Mouse (Mus musculus) adrenal gland, postnatal 25 days (tissue): ENCODE data around the gene Olfr1317. TPM values are rescaled to one million over a fixed set of nuclear protein-coding genes. Genes with fewer than 3 reads are reported as not detected.

Source experiments
- DNase-seq: peaks from one replicate; pipeline ENCODE4 v3.0.0; 2021; ENCODE audit warnings: mixed read lengths
- long read RNA-seq: library from polyadenylated mRNA; stranded (forward); transcript quantifications from one replicate; pipeline ENCODE4 v2.0.0, GENCODE M21; 2021
- total RNA-seq: library from RNA; stranded (reverse); gene quantifications from 2 replicates; pipeline ENCODE4 v1.2.3, GENCODE M21; 2021

Olfr1317 gene
- not detected in 2 replicates for total RNA-seq
- long read RNA-seq = 0 reads

GRCm38 (mm10) chr2:112140029-112140428 is at the start of gene Olfr1317:
Gene Olfr1317, plus strand, starts transcription at chr2:112140329.
- no peak for DNase-seq

DNA sequence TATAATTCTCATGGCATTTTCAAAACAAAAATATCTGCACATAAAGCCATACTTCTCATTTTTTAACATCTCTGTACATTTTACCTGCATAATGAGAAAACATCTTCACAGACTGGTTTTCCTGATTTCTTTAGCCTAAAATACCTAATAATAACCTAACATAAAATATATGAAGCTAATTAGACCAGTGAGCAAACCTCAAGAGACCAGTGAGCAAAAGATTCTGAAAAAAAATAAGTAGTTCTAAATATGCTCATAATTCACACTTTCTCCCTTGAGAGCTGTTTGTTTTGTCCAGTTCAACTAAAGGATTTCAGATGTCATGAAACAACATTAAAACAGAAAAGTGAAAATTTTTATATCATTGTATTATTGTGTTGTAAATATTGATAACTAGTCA is 43.4 kb upstream of the Olfr1317 start, which contains the start of gene Olfr1314:
Olfr1314 (minus strand) TSS at position 101 of the 400 bp plus-strand sequence.
- no peak for DNase-seq

- no peak for DNase-seq
These were observed 24.8 kb upstream of the Olfr1317 start, which contains the start of gene Olfr1315-ps1 for GRCm38 (mm10) chr2:112115340-112115739. Gene Olfr1315-ps1, minus strand, starts transcription at chr2:112115440.

GRCm38 (mm10) chr2:112134877-112135276 is 5.3 kb upstream of the Olfr1317 start, which contains the start of gene Olfr1316:
Gene Olfr1316, minus strand, starts transcription at chr2:112134977.
- DNase-seq = no peak

- no peak for DNase-seq
These were observed 13.8 kb downstream of the Olfr1317 start, which contains the start of gene Olfr1318 for GRCm38 (mm10) chr2:112153898-112154297. Gene Olfr1318, plus strand, starts transcription at chr2:112154198.

Other genes with a start within 250 kb of the Olfr1317 start
- gene Olfr1306, start 224.1 kb upstream of the Olfr1317 start, total RNA-seq = not detected in 2 replicates
- gene Olfr1307, start 190.9 kb upstream of the Olfr1317 start, total RNA-seq = not detected in 2 replicates
- gene Olfr1308, start 175.4 kb upstream of the Olfr1317 start, total RNA-seq = not detected in 2 replicates
- not detected in 2 replicates for gene Olfr1309, start 150.0 kb upstream of the Olfr1317 start, total RNA-seq
- not detected in 2 replicates for gene Olfr1310, start 127.6 kb upstream of the Olfr1317 start, total RNA-seq
- gene Olfr1311, start 115.9 kb upstream of the Olfr1317 start, total RNA-seq = not detected in 2 replicates
- not detected in 2 replicates for gene Olfr1312, start 90.1 kb upstream of the Olfr1317 start, total RNA-seq
- gene Olfr1313, start 62.5 kb upstream of the Olfr1317 start, total RNA-seq = not detected in 2 replicates
- not detected in 2 replicates for gene Olfr1314, start 43.5 kb upstream of the Olfr1317 start, total RNA-seq
- not detected in 2 replicates for gene Olfr1315-ps1, start 24.9 kb upstream of the Olfr1317 start, total RNA-seq
- not detected in 2 replicates for gene Olfr1316, start 5.4 kb upstream of the Olfr1317 start, total RNA-seq
- not detected in 2 replicates for gene Olfr1318, start 13.9 kb downstream of the Olfr1317 start, total RNA-seq
- gene Lpcat4, start 99.1 kb downstream of the Olfr1317 start, total RNA-seq = 6.0 and 10.4 TPM in 2 replicates
- not detected in 2 replicates for gene Nutm1, start 119.0 kb downstream of the Olfr1317 start, total RNA-seq
- gene Nop10, start 121.6 kb downstream of the Olfr1317 start, total RNA-seq = 134 and 135 TPM in 2 replicates
- 43.4 and 52.9 TPM in 2 replicates for gene Slc12a6, start 125.5 kb downstream of the Olfr1317 start, total RNA-seq
- gene Gm21985, start 126.0 kb downstream of the Olfr1317 start, total RNA-seq = not detected in 2 replicates
- gene Emc4, start 227.7 kb downstream of the Olfr1317 start, total RNA-seq = 89.3 and 92.2 TPM in 2 replicates
- gene Katnbl1, start 238.9 kb downstream of the Olfr1317 start, total RNA-seq = 10.8 and 12.0 TPM in 2 replicates